9 mouse cellular contexts compared by ENCODE assay signal in genomic region chr3:105891760-105892571, GRCm38 (mm10). TPM values are rescaled to one million over a fixed set of nuclear protein-coding genes. Genes with fewer than 3 reads are reported as not detected.
DNase-seq lines count a peak whose midpoint lies in the region; ATAC-seq and TF ChIP-seq lines count a peak whose summit lies in the region.
"Had no signal": no experiment of that assay in that cellular context is flagged by ENCODE, and none has a peak within 500 bp of the region (broad histone marks: within the 10 kb centered on the region; RNA-seq: fewer than 3 reads in every experiment).

No protein-coding gene starts in this region.

- no peaks in the 10 kb centered on the region for H3K27me3 ChIP-seq in intestine, postnatal 0 days (replicated peaks; ENCODE audit: control insufficient read depth, insufficient read depth, low read length)
- no peaks in the 10 kb centered on the region for H3K27me3 ChIP-seq in lung, postnatal 0 days (replicated peaks; ENCODE audit: insufficient read depth, low read length)
- H3K27me3 ChIP-seq in stomach, embryonic 16.5 days (ENCODE audit: control insufficient read depth, insufficient read depth, low read length): no peaks in the 10 kb centered on the region
- H3K27me3 ChIP-seq: embryonic facial prominence, embryonic 13.5 days; midbrain, embryonic 12.5 days had no signal

- no peak for TF ChIP-seq CTCF in intestine, postnatal 0 days (IDR thresholded peaks at IDR 0.05; ENCODE audit: low read depth)
- TF ChIP-seq CTCF in lung, postnatal 0 days (IDR thresholded peaks at IDR 0.05): no peak

- no peak overlapping the region; the same call in 1 of the 2 replicates for H3K4me2 ChIP-seq in intestine, postnatal 0 days (replicated peaks; ENCODE audit: low read depth)
- no peak overlapping the region for H3K4me2 ChIP-seq in lung, postnatal 0 days (replicated peaks; ENCODE audit: low read depth, low read length)
- H3K4me2 ChIP-seq in stomach, embryonic 16.5 days (ENCODE audit: low read depth, low read length): peak overlapping the region; percentile 6; the same call in 1 of the 2 replicates
- H3K4me2 ChIP-seq: embryonic facial prominence, embryonic 13.5 days; midbrain, embryonic 12.5 days had no signal

- DNase-seq in adrenal gland, postnatal 36 days: peak; percentile 20 to 57
- peak; percentile 39 for DNase-seq in lung, postnatal 0 days (ENCODE audit: low spot score)
- DNase-seq in retina, embryonic 14.5 days (ENCODE audit: low spot score): no peak
- no peak for DNase-seq in embryo, embryonic 11 days

- WGBS in intestine, postnatal 0 days: 79% methylated on average over 10 of the region's 10 CpGs
- WGBS in lung, postnatal 0 days: 63% methylated on average over 10 of the region's 10 CpGs
- 74% methylated on average over 10 of the region's 10 CpGs for WGBS in stomach, embryonic 16.5 days

- no peak overlapping the region for H3K9ac ChIP-seq in intestine, postnatal 0 days (ENCODE audit: low read depth, low read length)
- no peak overlapping the region; the same call in 1 of the 2 replicates for H3K9ac ChIP-seq in lung, postnatal 0 days (replicated peaks; ENCODE audit: low read depth)
- H3K9ac ChIP-seq in stomach, embryonic 16.5 days (ENCODE audit: low read length): no peak overlapping the region
- H3K9ac ChIP-seq: embryonic facial prominence, embryonic 13.5 days; midbrain, embryonic 12.5 days had no signal

- peak overlapping the region; percentile 62; the same call in 1 of the 2 replicates for H3K27ac ChIP-seq in intestine, postnatal 0 days (ENCODE audit: low read depth, low read length)
- H3K27ac ChIP-seq in lung, postnatal 0 days (ENCODE audit: low read length): peak overlapping the region; percentile 68
- peak overlapping the region; percentile 65 for H3K27ac ChIP-seq in stomach, embryonic 16.5 days (ENCODE audit: low read length)
- H3K27ac ChIP-seq: embryonic facial prominence, embryonic 13.5 days; midbrain, embryonic 12.5 days had no signal

- no peak overlapping the region for H3K4me3 ChIP-seq in intestine, postnatal 0 days (ENCODE audit: low read depth, low read length)
- H3K4me3 ChIP-seq in lung, postnatal 0 days (ENCODE audit: low read depth, low read length): no peak overlapping the region
- no peak overlapping the region for H3K4me3 ChIP-seq in stomach, embryonic 16.5 days (replicated peaks; ENCODE audit: low read length)
- H3K4me3 ChIP-seq: embryonic facial prominence, embryonic 13.5 days; midbrain, embryonic 12.5 days had no signal

- TF ChIP-seq EP300 in lung, postnatal 0 days (IDR thresholded peaks at IDR 0.05): peak; percentile 45; the same call in 1 of the 2 replicates

- H3K36me3 ChIP-seq in intestine, postnatal 0 days (ENCODE audit: control insufficient read depth, insufficient read depth): no peaks in the 10 kb centered on the region
- H3K36me3 ChIP-seq in lung, postnatal 0 days (ENCODE audit: insufficient read depth, low read length): no peaks in the 10 kb centered on the region
- no peaks in the 10 kb centered on the region for H3K36me3 ChIP-seq in stomach, embryonic 16.5 days (ENCODE audit: control insufficient read depth, insufficient read depth, low read length)
- H3K36me3 ChIP-seq: embryonic facial prominence, embryonic 13.5 days; midbrain, embryonic 12.5 days had no signal

- no peaks in the 10 kb centered on the region for H3K9me3 ChIP-seq in intestine, postnatal 0 days (ENCODE audit: control insufficient read depth)
- H3K9me3 ChIP-seq in lung, postnatal 0 days (ENCODE audit: low read length): no peaks in the 10 kb centered on the region
- H3K9me3 ChIP-seq in stomach, embryonic 16.5 days (replicated peaks; ENCODE audit: control insufficient read depth, low read length): no peaks in the 10 kb centered on the region
- H3K9me3 ChIP-seq: embryonic facial prominence, embryonic 13.5 days; midbrain, embryonic 12.5 days had no signal

- peak; percentile 70 for ATAC-seq in CD4-positive, CD25-positive, alpha-beta regulatory T cell, adult 4 months
- ATAC-seq in intestine, postnatal 0 days: no peak
- no peak; the same call in 1 of the 2 replicates for ATAC-seq in lung, postnatal 0 days
- ATAC-seq in stomach, embryonic 16.5 days (ENCODE audit: insufficient read depth, low FRiP score): no peak

- H3K4me1 ChIP-seq in intestine, postnatal 0 days (replicated peaks; ENCODE audit: control insufficient read depth, insufficient read depth, low read length): peaks cover 9% of the 10 kb centered on the region; the same call in 1 of the 2 replicates
- peaks cover 16% of the 10 kb centered on the region; the same call in 1 of the 2 replicates for H3K4me1 ChIP-seq in lung, postnatal 0 days (ENCODE audit: insufficient read depth, low read depth, low read length)
- peaks cover 25% of the 10 kb centered on the region for H3K4me1 ChIP-seq in stomach, embryonic 16.5 days (ENCODE audit: control insufficient read depth, insufficient read depth, low read length)
- H3K4me1 ChIP-seq: midbrain, embryonic 12.5 days had no signal

RNA-seq across cellular contexts. Expression of gene Tmigd3, which starts 21.3 kb away (rescaled TPM):
- not detected for polyA plus RNA-seq in CD4-positive, CD25-positive, alpha-beta regulatory T cell, adult 4 months (2017; shearing (Covaris generic))
- total RNA-seq in adrenal gland, postnatal 36 days (2021): under 1 TPM in 1 of 2 experiments, not detected in 1; 0.33 TPM
- polyA plus RNA-seq in intestine, postnatal 0 days (2015; fragmentation: Nextera tagmentation; extraction: Ambion mirVana): 0.44 and 0.48 TPM in 2 replicates
- 1.5 and 1.6 TPM in 2 replicates for polyA plus RNA-seq in lung, postnatal 0 days (2015; fragmentation: Nextera tagmentation; extraction: Ambion mirVana)
- 0.44 TPM in 1 of 2 replicates, not detected in the other for polyA plus RNA-seq in stomach, embryonic 16.5 days (2015; fragmentation: Nextera tagmentation; extraction: Ambion mirVana)
- polyA plus RNA-seq: embryonic facial prominence, embryonic 13.5 days; midbrain, embryonic 12.5 days had no signal

RNA-seq across cellular contexts. Expression of gene Adora3, which starts 21.3 kb away (rescaled TPM):
- polyA plus RNA-seq in CD4-positive, CD25-positive, alpha-beta regulatory T cell, adult 4 months (2017; shearing (Covaris generic)): not detected
- total RNA-seq in adrenal gland, postnatal 36 days (2021): under 1 TPM in 1 of 2 experiments, not detected in 1; 0.40 TPM
- 0.43 TPM in 2 replicates for polyA plus RNA-seq in intestine, postnatal 0 days (2015; fragmentation: Nextera tagmentation; extraction: Ambion mirVana)
- 0.82 and 0.89 TPM in 2 replicates for polyA plus RNA-seq in lung, postnatal 0 days (2015; fragmentation: Nextera tagmentation; extraction: Ambion mirVana)
- 1.0 and 1.2 TPM in 2 replicates for polyA plus RNA-seq in stomach, embryonic 16.5 days (2015; fragmentation: Nextera tagmentation; extraction: Ambion mirVana)
- polyA plus RNA-seq: midbrain, embryonic 12.5 days had no signal

RNA-seq across cellular contexts. Expression of gene I830077J02Rik, which starts 40.5 kb away (rescaled TPM):
- under 1 TPM; 0.51 to 0.61 TPM for polyA plus RNA-seq in CD4-positive, CD25-positive, alpha-beta regulatory T cell, adult 4 months (2017; shearing (Covaris generic))
- under 1 TPM; 0.66 to 0.76 TPM for total RNA-seq in adrenal gland, postnatal 36 days (2021)
- polyA plus RNA-seq in intestine, postnatal 0 days (2015; fragmentation: Nextera tagmentation; extraction: Ambion mirVana): 0.89 and 1.7 TPM in 2 replicates
- 1.2 and 1.9 TPM in 2 replicates for polyA plus RNA-seq in lung, postnatal 0 days (2015; fragmentation: Nextera tagmentation; extraction: Ambion mirVana)
- polyA plus RNA-seq in stomach, embryonic 16.5 days (2015; fragmentation: Nextera tagmentation; extraction: Ambion mirVana): 1.6 and 2.6 TPM in 2 replicates

Comparison
In these comparisons a context has a peak if more than half of its experiments do, and no peak if none do; other contexts are left out.
1. DNase-seq: peak in adrenal gland, postnatal 36 days (2 of 2) and lung, postnatal 0 days (single experiment); none in retina, embryonic 14.5 days (single experiment) and embryo, embryonic 11 days (single experiment).
2. Peak in every context shown above with its lines, with median percentiles within 50 percentile points of each other: H3K27ac ChIP-seq.